Mouse (Mus musculus): Measurements from ENCODE around the gene Btbd2.
A peak's percentile ranks its signal among the peaks of the same experiment; 100 is the strongest.
"Not testable (repeated sequence)": the region's sequence is repeated elsewhere in the genome, so short reads cannot be mapped to it uniquely, and the experiment has no call there.

Gene Btbd2

DNA sequence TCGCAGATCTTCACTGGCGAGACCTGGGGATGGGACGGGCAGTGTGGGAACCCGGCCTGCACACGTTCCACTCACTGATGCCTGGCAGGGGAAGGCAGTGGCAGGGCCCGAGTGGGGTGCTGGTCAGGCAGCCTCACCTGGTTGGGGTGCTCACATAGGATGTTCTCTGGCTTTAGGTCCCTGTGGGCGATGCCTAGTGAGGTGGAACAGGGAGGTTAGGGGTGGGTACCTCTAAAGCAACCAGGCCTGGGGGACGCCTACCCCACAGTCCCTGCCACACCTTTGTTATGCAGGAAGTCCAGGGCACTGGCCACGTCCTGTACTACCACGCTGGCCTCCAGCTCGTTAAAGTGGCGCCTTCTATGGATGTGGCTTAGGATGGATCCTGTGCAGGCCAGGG, 12.1 kb upstream of the Btbd2 start:
- no peak for DNase-seq

- DNase-seq = peak; percentile 70 to 81
Measured at GRCm38 (mm10) chr10:80668614-80669013, 11.7 kb upstream of the Btbd2 start.

DNA sequence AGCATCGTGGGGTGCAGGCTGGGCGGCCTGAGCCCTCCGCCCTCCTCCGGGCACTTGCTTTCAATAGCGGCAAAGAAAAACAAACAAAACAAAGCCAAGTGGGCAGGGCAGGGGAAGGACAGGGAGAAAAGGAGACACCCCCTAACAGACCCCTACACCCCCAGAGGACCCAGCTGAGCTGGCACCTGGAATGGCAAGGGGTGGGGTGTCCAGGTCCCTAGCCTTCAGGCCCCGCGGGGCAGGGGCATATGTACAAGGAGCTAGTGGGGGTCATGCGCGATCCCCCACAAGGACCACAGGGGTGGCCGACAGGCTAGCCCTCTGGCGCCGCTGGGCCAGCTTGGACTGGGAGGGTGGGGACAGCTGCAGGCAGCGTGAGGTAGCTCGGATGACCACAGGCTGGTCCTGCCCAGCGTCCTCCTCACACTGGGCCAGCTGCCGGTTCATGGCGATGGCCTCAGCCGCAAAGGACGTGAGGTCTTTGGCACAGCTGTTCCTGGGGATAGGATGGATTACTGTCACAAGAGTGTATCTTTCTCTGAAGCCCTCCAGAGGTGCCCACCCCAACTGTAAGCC, 10.1 kb upstream of the Btbd2 start:
- no peak for DNase-seq

- no peak for DNase-seq
Measured at GRCm38 (mm10) chr10:80665981-80666733, 9.3 kb upstream of the Btbd2 start.

DNA sequence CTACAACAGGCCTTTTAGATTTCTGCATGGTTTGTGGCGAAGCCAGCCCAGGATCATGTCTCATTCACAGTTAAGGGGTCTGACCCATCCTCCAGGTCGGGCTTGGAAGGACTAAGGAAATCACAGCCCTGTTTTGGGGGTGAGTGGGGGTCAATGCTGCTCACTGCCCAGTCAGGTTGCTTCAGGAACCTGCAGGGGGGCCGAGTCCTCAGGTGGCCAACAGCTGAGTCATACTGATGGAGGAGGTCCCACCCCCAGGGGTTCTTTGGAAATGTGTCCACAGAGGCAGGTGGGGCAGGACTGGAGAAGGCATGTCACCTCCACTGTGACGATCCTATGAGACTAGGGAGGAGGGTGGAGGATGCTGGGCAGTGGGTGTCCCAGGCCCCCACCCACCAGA, 8.6 kb upstream of the Btbd2 start:
- DNase-seq = no peak

- DNase-seq = peak; percentile 80 to 85
Measured at GRCm38 (mm10) chr10:80665016-80665380, 8.1 kb upstream of the Btbd2 start.

DNA sequence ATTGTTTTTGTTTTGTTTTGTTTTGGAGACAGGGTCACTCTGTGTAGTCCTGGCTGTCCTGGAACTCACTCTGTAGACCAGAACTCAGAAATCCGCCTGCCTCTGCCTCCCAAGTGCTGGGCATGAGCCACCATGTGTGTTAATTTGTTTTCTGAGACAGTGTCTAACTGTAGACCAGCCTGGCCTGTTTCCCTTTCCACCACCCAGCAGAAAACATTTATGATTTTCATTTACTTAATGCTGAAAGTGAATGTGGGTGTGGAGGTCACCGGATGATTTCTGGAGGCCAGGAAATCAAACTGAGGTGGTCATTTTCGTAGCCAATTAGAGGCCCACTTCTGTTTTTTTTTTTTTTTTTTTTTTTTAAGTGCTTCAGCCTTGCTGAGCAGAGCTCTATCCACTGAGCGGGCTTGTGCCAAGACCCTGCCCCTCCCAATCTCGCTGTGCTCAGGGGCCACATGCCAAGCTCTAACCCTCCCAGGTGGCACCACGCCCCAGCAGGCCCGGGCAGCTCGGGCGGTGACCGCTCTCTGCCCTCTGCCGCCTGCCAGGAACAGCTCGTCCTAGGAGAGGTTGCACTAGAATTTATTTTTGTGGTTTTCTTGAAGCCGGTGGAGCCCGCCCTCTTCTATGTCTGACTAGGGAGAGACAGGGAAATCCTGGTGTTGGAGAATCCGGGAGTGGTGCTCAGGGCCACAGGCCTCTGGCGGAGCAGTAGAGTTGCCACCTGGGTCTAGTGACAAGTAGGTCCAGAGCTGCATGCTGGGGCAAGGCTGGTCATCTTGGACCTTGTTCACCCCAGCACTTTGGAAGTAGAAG, 7.5 kb upstream of the Btbd2 start:
- DNase-seq = peak; percentile 95 to 96

- DNase-seq = no peak
Measured at GRCm38 (mm10) chr10:80663485-80664196, 6.8 kb upstream of the Btbd2 start.

DNA sequence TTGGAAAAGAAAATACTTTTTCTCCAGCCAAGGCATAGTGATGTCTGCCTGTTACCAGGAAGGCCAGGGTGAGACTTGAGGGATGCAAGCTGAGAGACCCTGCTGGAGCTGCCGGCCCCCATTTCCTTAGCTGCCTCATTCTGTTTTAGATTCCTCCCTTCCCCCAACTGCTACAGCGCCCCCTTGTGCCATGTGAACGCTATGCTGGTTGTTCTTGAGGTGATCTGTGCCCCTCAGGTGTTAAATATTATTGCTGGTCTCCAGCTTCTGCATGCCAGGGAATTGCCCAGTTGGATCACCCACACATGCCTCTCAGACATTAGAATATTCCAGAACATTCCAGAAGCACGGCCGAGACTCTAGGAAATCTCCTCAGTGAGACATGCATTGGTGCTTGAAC, 4.3 kb upstream of the Btbd2 start:
- DNase-seq = peak; percentile 76 to 80

DNA sequence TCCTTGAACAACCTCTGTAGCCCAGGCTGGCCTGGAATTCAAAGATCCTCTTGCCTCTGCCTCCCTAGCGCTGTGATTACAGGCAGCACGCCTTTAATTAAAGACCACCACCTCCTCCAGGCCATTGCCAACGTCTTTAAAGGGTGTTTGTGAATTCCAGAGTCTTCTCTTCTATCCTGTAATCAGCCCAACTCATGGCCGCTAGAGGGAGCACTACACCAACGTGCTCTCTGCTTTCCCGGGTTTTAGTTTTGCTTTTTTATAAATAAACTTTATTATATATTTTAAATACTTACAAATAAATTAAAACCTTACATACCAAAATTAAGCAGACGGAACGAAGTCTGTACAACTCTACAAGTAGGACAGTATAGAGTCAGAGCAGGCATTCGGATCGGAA, 2.3 kb upstream of the Btbd2 start:
- peak; percentile 67 to 85 for DNase-seq

GRCm38 (mm10) chr10:80658841-80659202, 2.0 kb upstream of the Btbd2 start:
- DNase-seq = no peak

GRCm38 (mm10) chr10:80658194-80658840, 1.4 kb upstream of the Btbd2 start:
- no peak for DNase-seq

GRCm38 (mm10) chr10:80656130-80656862, 575 bp downstream of the Btbd2 start:
- DNase-seq = peak; percentile 96 to 98

GRCm38 (mm10) chr10:80655406-80656129, 1.3 kb downstream of the Btbd2 start:
- DNase-seq = no peak

DNA sequence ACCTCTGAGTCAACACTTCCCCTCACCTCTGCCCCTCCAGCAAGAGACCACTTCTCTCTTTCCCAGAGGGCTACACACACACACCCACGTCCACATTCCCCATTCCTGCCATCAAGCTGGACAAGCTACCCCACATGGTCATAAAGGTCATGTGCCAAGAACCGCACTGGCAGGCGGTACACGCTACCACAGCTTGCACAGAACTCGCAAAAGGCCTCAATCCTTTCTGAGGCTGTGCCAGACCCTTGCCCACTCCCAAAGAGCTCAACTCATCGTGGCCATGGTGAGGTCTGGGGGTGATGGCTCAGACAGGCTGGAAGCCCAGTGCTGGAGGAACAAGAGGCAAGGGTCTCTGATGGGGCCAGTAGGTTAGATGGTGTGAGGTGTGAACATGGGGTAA, 2.0 kb downstream of the Btbd2 start:
- no peak for DNase-seq

DNA sequence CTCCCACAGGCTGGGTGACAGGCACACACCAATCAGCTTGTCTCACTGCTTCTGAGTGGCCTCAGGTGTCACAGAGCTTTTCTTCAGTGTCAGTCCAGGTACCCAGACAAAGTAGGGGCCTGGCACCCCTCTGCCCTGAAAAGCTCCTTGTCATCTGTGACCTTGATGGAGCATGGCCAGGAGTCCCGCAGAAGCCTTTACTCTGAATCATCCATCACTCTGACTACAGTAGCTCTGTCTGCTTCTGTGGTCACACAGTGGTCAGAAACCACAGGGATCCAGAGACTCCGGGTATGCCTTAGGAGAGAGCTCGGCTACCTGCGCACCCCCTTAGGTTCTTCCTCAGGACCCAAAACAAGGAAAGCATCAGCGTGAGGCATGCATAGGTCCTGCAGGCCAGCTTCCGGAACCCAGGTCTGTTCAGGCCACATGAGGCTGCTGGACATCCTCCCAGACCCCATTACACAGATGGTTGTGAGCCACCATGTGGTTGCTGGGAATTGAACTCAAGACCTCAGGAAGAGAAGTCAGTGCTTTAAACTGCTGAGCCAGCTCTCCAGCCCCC, 3.6 kb downstream of the Btbd2 start:
- DNase-seq = no peak

DNA sequence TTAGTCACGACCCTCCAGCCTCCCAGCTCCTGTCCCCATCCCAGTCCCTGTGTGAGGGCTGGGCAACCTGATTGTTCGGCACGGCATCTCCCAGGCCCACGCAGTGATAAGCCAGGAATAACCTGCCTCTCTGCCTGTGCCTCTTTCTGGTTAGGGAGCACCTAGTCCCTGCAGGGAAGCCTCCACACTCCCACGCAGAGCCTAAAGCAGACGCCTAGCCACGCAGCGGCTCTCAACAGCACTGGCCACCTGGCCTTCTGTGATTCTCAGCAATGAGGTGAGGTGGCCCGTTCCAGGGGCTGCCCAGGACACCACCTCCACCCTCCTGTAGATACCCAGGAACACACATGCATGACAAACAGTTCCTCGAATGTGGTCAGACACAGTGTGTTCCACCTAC, 6.5 kb downstream of the Btbd2 start:
- DNase-seq = no peak

DNA sequence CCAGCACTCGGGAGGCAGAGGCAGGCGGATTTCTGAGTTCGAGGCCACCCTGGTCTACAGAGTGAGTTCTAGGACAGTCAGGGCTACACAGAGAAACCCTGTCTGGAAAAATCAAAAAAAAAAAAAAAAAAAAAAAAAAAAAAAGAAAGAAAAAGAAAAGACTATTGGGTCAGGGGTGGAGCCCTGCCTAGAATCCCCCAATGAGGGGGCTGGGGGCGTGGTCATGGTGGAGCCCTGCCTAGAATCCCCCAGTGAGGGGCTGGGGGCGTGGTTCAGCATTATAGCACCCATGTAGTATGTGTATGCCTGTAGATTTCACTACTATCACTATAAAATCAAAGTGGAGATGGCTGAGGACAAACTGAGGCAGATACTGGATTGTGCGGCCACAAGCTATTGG, 7.0 kb downstream of the Btbd2 start:
- DNase-seq = not testable (repeated sequence)

- no peak for DNase-seq
Measured at GRCm38 (mm10) chr10:80646936-80647335, 9.9 kb downstream of the Btbd2 start.

DNA sequence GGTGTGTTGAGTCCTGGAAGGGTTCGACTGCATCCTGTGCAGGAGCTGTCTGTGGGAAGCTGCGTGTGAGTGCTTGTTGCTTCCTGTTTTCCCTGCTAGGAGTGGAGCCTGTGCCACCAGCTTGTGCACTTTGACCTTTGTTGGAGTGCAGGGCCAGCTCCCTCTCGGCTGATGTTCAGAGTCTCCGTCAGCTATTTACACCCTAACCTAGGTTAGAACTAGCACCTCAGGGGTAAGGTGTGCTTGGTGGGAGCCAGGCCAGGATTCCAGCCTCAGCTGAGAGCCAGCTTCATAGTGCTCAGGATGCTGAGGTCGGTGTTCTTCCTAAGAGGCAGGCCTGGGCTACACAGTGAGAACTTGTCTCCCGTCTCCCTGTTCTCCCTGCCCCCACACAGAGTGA, 21.5 kb downstream of the Btbd2 start:
- peak; percentile 68 to 71 for DNase-seq

GRCm38 (mm10) chr10:80628925-80629324, 27.9 kb downstream of the Btbd2 start:
- DNase-seq = no peak

Data from kidney, adult 8-10 months (tissue).